Mouse (Mus musculus): ENCODE measurements at regions not wholly inside any gene's neighbourhood (a gene's known extent, or its start where the extent isn't known, plus 50 kb on each side); places are given as distances from the start of the nearest gene placed in this dataset.
"Not testable (repeated sequence)": the region's sequence is repeated elsewhere in the genome, so short reads cannot be mapped to it uniquely, and the experiment has no call there.

DNA sequence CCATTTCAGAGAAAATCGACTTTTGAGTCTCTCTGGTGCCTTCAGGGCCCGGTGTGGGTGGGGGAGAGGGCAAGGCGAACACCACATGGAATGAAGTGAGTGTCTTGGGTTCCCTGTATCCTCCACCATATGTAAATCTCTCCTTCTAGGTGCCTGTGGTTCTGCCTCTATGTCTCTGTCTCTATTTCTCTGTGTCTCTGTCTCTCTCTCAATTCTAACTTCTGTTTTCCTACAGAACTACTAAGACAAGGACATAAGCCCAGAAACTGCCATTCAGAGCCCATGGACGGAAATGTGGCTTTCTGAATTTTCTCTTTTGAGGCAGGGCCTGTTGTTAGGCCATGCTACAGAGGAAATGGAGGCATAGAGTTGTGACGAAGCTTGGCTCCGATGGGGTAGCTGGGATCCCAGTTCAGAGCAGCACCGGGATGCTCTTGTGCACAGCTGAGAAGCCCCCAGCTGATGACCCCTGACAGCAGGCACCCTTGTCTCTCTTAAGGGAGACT lies 301.3 kb downstream of the Vrk1 start:
- no peaks in the 10 kb centered on the region for H3K9me3 ChIP-seq
- H3K9ac ChIP-seq, result no peak overlapping the region
- H3K4me3 ChIP-seq (replicated peaks), result peak overlapping the region; percentile 48
- H3K4me1 ChIP-seq, result 0 out of 2 replicates have a peak, but pooled peaks cover 6% of the 10 kb centered on the region
- 50% methylated on average over 7 of the region's 7 CpGs for WGBS
- H3K27ac ChIP-seq, result no peak overlapping the region
- ATAC-seq (ENCODE audit: insufficient read depth, low FRiP score, low read depth), result no peak
- H3K36me3 ChIP-seq, result no peaks in the 10 kb centered on the region
- no peaks in the 10 kb centered on the region for H3K27me3 ChIP-seq (replicated peaks)
- H3K4me2 ChIP-seq, result peak overlapping the region; percentile 79

- 83% methylated on average over 17 of the region's 17 CpGs for WGBS
- Histone ChIP-seq H3K27ac (no peak overlapping the region), H3K4me3 (replicated peaks) (no peak overlapping the region), H3K9me3 (no peaks in the 10 kb centered on the region), H3K9ac (no peak overlapping the region), H3K27me3 (replicated peaks) (no peaks in the 10 kb centered on the region), H3K36me3 (no peaks in the 10 kb centered on the region), H3K4me1 (0 out of 2 replicates have a peak, but pooled peaks cover 6% of the 10 kb centered on the region), H3K4me2 (no peak overlapping the region)
- ATAC-seq (ENCODE audit: insufficient read depth, low FRiP score, low read depth), result no peak
Measured at GRCm38 (mm10) chr12:106311831-106312600, 302.0 kb downstream of the Vrk1 start.

- H3K4me3 ChIP-seq (replicated peaks), result no peak overlapping the region
- no peak overlapping the region for H3K27ac ChIP-seq
- H3K36me3 ChIP-seq, result no peaks in the 10 kb centered on the region
- H3K4me1 ChIP-seq, result no peaks in the 10 kb centered on the region
- H3K4me2 ChIP-seq, result no peak overlapping the region
- 86% methylated on average over 16 of the region's 16 CpGs for WGBS
- no peaks in the 10 kb centered on the region for H3K9me3 ChIP-seq
- no peak overlapping the region for H3K9ac ChIP-seq
- H3K27me3 ChIP-seq (replicated peaks), result no peaks in the 10 kb centered on the region
- no peak for ATAC-seq (ENCODE audit: insufficient read depth, low FRiP score, low read depth)
Measured at GRCm38 (mm10) chr12:106317738-106318137, 307.7 kb downstream of the Vrk1 start.

DNA sequence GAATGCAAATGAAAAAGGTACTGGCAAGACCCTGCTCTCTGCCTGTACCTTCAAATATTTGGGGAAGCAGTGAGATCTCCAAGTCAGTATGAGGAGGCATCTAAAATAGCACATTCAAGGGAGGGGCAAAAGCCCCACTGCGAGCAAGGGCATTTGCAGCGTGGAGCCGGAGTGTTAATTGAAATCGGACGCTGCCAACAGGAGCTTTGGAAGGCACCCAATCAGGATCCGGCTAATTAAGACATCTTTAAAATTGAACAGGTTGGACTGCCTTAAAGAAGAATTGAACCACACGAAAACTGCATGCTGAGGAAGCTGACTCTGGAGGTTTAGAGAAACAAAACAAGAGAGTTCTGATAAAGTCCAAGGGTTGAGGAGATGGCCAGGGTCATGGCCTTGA lies 311.5 kb downstream of the Vrk1 start:
- ATAC-seq (ENCODE audit: insufficient read depth, low FRiP score, low read depth), result no peak
- Histone ChIP-seq H3K4me1 (no peaks in the 10 kb centered on the region), H3K36me3 (no peaks in the 10 kb centered on the region), H3K4me2 (no peak overlapping the region), H3K9ac (no peak overlapping the region), H3K9me3 (no peaks in the 10 kb centered on the region), H3K27me3 (replicated peaks) (no peaks in the 10 kb centered on the region), H3K27ac (no peak overlapping the region), H3K4me3 (replicated peaks) (no peak overlapping the region)
- 87% methylated on average over 7 of the region's 7 CpGs for WGBS

DNA sequence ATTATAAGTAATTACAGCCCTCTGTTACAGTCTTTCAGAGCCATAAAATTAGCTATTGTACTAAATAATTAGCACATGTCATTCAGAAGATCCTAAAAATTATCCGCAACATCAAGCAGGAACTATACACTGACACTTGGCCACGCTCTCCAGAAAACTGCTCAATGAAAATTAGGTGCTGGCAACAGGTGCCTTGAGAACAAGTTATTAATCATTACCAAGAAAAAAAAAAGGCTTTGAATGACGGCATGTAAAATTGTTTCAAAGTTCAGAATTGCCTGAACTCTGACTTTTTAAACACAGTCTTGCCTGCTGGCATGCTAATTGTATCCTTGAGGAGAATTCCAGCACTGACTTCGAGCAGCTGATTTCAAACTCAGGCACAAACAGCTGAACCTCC lies 316.6 kb downstream of the Vrk1 start:
- no peaks in the 10 kb centered on the region for H3K36me3 ChIP-seq
- H3K9me3 ChIP-seq, result no peaks in the 10 kb centered on the region
- H3K4me2 ChIP-seq, result no peak overlapping the region
- WGBS, result 61% methylated on average over 4 of the region's 4 CpGs
- no peak overlapping the region for H3K27ac ChIP-seq
- H3K27me3 ChIP-seq (replicated peaks), result no peaks in the 10 kb centered on the region
- ATAC-seq (ENCODE audit: insufficient read depth, low FRiP score, low read depth), result no peak
- H3K4me1 ChIP-seq, result no peaks in the 10 kb centered on the region
- no peak overlapping the region for H3K9ac ChIP-seq
- H3K4me3 ChIP-seq (replicated peaks), result no peak overlapping the region

DNA sequence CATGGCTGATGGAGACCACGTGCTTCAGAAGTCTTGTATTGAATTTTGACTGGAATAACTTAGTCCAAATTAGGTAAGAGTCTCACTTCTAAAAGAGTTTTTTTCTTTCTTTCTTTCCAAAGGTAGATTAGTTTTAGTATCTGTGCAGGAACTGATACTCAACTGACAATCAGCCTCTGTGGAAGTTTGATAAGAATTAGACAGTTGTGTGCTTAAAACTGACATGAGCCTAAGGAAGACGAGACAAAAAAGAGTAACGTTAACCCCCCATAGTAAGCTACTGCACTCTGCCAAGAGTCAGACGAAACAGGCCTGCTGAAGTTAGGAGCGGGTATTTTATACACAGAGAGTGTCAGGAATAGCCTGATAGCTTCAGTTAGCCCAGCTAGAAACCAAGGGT lies 317.3 kb downstream of the Vrk1 start:
- ATAC-seq (ENCODE audit: insufficient read depth, low FRiP score, low read depth), result no peak
- Histone ChIP-seq H3K9me3 (no peaks in the 10 kb centered on the region), H3K27ac (no peak overlapping the region), H3K4me1 (no peaks in the 10 kb centered on the region), H3K4me2 (no peak overlapping the region), H3K4me3 (replicated peaks) (no peak overlapping the region), H3K36me3 (no peaks in the 10 kb centered on the region), H3K9ac (no peak overlapping the region), H3K27me3 (replicated peaks) (no peaks in the 10 kb centered on the region)
- 58% methylated on average over 5 of the region's 5 CpGs for WGBS

DNA sequence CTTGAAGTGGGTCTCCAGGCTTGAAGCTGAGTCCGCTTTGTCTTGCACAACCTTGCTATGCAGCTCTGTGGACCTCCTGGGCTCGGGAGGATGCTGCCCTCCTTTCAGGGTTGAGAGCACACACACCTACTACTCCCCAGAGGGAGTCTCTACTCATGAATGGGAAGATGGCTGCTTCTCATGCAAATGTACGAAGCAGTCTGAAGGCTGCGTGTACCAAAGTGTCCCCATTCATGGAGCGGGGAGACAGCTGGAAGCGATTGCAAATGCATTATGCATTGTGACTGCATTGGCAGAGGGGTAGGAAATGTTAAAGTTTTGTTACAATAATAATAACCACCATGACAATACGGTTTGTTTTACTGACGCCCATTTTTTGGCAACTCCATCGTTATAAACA lies 347.8 kb downstream of the Vrk1 start:
- Histone ChIP-seq H3K4me3 (replicated peaks) (no peak overlapping the region), H3K36me3 (no peaks in the 10 kb centered on the region), H3K4me1 (no peaks in the 10 kb centered on the region), H3K4me2 (no peak overlapping the region), H3K27ac (no peak overlapping the region), H3K9ac (no peak overlapping the region), H3K9me3 (no peaks in the 10 kb centered on the region), H3K27me3 (replicated peaks) (no peaks in the 10 kb centered on the region)
- ATAC-seq (ENCODE audit: insufficient read depth, low FRiP score, low read depth), result no peak
- WGBS, result 88% methylated on average over 9 of the region's 9 CpGs

DNA sequence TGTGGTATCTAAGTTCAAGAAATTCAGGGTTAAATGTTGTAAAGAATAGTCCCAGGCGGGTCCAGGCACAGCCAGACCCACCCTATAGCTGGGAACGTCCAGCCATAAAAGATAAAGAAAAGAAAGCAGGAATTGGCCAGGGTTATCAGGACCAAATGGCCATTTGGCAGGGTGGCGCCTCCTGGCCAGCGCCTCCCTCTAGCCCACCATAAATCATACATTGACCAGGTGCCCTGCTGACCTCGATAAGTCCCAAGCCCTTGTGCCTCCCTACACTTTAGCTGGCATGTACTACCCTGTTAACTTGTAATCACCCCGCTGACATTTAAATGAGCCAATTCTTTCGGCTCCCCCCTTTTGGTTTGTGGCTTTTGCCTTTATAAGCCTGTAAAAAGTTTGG lies 351.6 kb downstream of the Vrk1 start:
- H3K27ac ChIP-seq; H3K27me3 ChIP-seq (replicated peaks); H3K4me1 ChIP-seq; H3K4me3 ChIP-seq (replicated peaks); H3K36me3 ChIP-seq; ATAC-seq (ENCODE audit: insufficient read depth, low FRiP score, low read depth); H3K9ac ChIP-seq; H3K4me2 ChIP-seq; H3K9me3 ChIP-seq: not testable (repeated sequence)
- whole genome bisulfite sequencing, result 32% methylated on average over 7 of the region's 7 CpGs

GRCm38 (mm10) chr12:106374840-106375375 lies 364.9 kb downstream of the Vrk1 start:
- Histone ChIP-seq H3K4me2 (no peak overlapping the region), H3K9me3 (no peaks in the 10 kb centered on the region), H3K4me1 (no peaks in the 10 kb centered on the region), H3K36me3 (no peaks in the 10 kb centered on the region), H3K27ac (no peak overlapping the region), H3K27me3 (replicated peaks) (no peaks in the 10 kb centered on the region), H3K9ac (no peak overlapping the region), H3K4me3 (replicated peaks) (no peak overlapping the region)
- 49% methylated on average over 12 of the region's 12 CpGs for WGBS
- no peak for ATAC-seq (ENCODE audit: insufficient read depth, low FRiP score, low read depth)

DNA sequence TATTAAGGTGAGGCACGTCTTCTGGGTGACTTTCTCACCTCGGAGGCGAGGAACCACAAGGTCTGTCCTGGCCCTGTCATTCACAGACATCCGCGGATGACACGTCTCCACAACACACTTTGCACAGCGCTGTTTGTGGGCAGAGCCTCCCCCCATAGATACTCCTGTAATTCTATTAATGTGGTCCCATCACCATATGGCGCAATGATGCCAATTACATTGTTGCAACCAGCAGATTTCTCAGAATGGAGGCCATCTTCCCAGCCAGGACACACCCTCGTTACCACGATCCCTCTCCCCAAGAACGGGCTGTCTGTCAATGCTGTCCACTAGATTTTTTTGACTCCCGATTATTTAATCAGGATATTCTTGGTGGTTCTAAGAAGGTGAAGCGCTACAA lies 365.9 kb downstream of the Vrk1 start:
- Histone ChIP-seq H3K9ac (no peak overlapping the region), H3K4me1 (no peaks in the 10 kb centered on the region), H3K4me2 (no peak overlapping the region), H3K9me3 (no peaks in the 10 kb centered on the region), H3K36me3 (no peaks in the 10 kb centered on the region), H3K27me3 (replicated peaks) (no peaks in the 10 kb centered on the region), H3K27ac (no peak overlapping the region), H3K4me3 (replicated peaks) (no peak overlapping the region)
- 85% methylated on average over 13 of the region's 13 CpGs for WGBS
- ATAC-seq (ENCODE audit: insufficient read depth, low FRiP score, low read depth), result no peak

DNA sequence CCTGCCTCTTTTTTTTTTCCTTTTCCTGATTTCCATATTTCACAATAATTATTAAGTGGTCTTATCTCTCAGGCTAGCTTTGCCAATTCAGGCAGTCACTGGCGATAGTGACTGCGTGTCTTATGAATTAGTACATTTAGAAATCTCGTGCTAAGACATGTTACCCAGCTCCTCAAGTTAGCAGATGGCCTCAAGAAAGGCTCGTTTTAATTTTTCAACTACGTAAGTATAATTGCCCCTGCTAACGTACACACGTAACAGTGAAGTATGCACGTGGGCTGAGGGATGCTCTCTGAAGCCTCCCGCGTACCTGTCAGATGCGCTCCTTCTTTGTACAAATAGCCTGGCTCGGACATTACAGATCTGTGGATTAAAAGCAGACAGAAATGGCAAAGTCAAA lies 366.8 kb downstream of the Vrk1 start:
- H3K4me1 ChIP-seq, result no peaks in the 10 kb centered on the region
- ATAC-seq (ENCODE audit: insufficient read depth, low FRiP score, low read depth), result no peak
- H3K27me3 ChIP-seq (replicated peaks), result no peaks in the 10 kb centered on the region
- H3K9me3 ChIP-seq, result no peaks in the 10 kb centered on the region
- H3K36me3 ChIP-seq, result no peaks in the 10 kb centered on the region
- 71% methylated on average over 12 of the region's 12 CpGs for WGBS
- H3K9ac ChIP-seq, result no peak overlapping the region
- H3K4me2 ChIP-seq, result no peak overlapping the region
- H3K27ac ChIP-seq, result no peak overlapping the region
- H3K4me3 ChIP-seq (replicated peaks), result no peak overlapping the region

DNA sequence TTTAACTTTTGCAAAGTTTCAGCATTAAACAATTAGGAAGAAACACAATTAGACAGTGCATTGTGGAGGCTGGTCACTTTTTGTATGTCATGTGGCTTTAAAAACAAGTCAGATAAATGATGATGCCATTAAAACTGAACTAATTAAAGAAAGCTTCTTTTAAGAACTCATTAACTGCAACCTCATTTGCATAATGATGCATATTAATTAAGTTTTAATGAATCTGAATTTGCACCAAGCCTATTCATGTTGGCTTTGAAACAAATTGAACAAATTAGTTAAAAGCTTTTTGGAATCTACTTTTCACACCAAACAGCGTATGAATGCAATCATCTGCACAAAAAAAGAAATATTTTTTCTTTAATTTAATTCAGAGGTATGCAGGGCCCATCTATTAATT lies 367.3 kb downstream of the Vrk1 start:
- Histone ChIP-seq H3K4me2 (no peak overlapping the region), H3K4me3 (replicated peaks) (no peak overlapping the region), H3K9me3 (no peaks in the 10 kb centered on the region), H3K9ac (no peak overlapping the region), H3K4me1 (no peaks in the 10 kb centered on the region), H3K27me3 (replicated peaks) (no peaks in the 10 kb centered on the region), H3K36me3 (no peaks in the 10 kb centered on the region), H3K27ac (no peak overlapping the region)
- 91% methylated on average over 1 of the region's 1 CpGs for WGBS
- no peak for ATAC-seq (ENCODE audit: insufficient read depth, low FRiP score, low read depth)
